Mouse (Mus musculus) hindbrain, postnatal 0 days (tissue): ENCODE measurements around the gene Spata19. TPM values are rescaled to one million over a fixed set of nuclear protein-coding genes. Genes with fewer than 3 reads are reported as not detected.

Source experiments
- ATAC-seq: fragments of 200-750 bp; cut with Nextera tagmentation; 2 replicates; pipeline ENCODE4 v1.8.0; 2017; ENCODE audit warnings: mild to moderate bottlenecking, moderate TSS enrichment, moderate library complexity
- DNase-seq: peaks from one replicate; pipeline ENCODE4 v3.0.0-alpha.2; 2015; ENCODE audit warnings: low spot score
- H3K27ac ChIP-seq: fragments of 300-500 bp; sonication (generic); 2 replicates; pipeline ENCODE4 v1.5.1; 2014; ENCODE audit warnings: mild to moderate bottlenecking
- H3K27me3 ChIP-seq: fragments of 300-500 bp; sonication (generic); 2 replicates; pipeline ENCODE4 v1.6.1; 2014; ENCODE audit warnings: low read length, mixed read lengths; ENCODE audit not compliant: insufficient read depth
- H3K36me3 ChIP-seq: fragments of 300-500 bp; sonication (generic); 2 replicates; pipeline ENCODE4 v1.6.1; 2014; ENCODE audit warnings: low read length, mixed read lengths; ENCODE audit not compliant: insufficient read depth
- H3K4me1 ChIP-seq: fragments of 300-500 bp; sonication (generic); 2 replicates; pipeline ENCODE4 v1.6.1; 2014; ENCODE audit warnings: antibody characterized with exemption, low read length, mixed read lengths; ENCODE audit not compliant: insufficient read depth
- H3K4me2 ChIP-seq: fragments of 300-500 bp; sonication (generic); 2 replicates; pipeline ENCODE4 v1.6.1; 2014; ENCODE audit warnings: low read depth, mild to moderate bottlenecking, low read length, moderate library complexity, mixed read lengths
- H3K4me3 ChIP-seq: fragments of 300-500 bp; sonication (generic); 2 replicates; pipeline ENCODE4 v1.5.1; 2014; ENCODE audit warnings: low read length
- H3K9ac ChIP-seq: fragments of 300-500 bp; sonication (generic); replicated peaks from 2 replicates; pipeline ENCODE4 v1.6.1; 2014; ENCODE audit warnings: mild to moderate bottlenecking, low read length, moderate library complexity, mixed read lengths
- H3K9me3 ChIP-seq: fragments of 300-500 bp; sonication (generic); 2 replicates; pipeline ENCODE4 v1.6.1; 2016; ENCODE audit warnings: low read length, mixed read lengths
- CTCF ChIP-seq: IDR thresholded peaks from 2 replicates; pipeline ENCODE4 v1.5.1; 2016; ENCODE audit warnings: antibody characterized with exemption, control low read depth, low read depth
- WGBS: fragments of 180-500 bp; shearing (Covaris S2); extraction: QIAGEN DNeasy Blood & Tissue Kit; methylation state at CpG from one replicate; pipeline ENCODE4 v1.1.7; 2014; 5-methylcytosine and 5-hydroxymethylcytosine counted together
- polyA plus RNA-seq: library from polyadenylated mRNA; unstranded; fragments of >200 nt; fragmentation: Nextera tagmentation; extraction: Ambion mirVana; gene quantifications from 2 replicates; pipeline ENCODE4 v1.2.1, GENCODE M21; 2015
- total RNA-seq: library from RNA; depleted of rRNA; stranded (reverse); fragments of >200 nt; gene quantifications from 2 replicates; pipeline ENCODE4 v1.2.3, GENCODE M21; 2014; rRNA removed

The Spata19 gene
- total RNA-seq (not detected in 2 replicates), polyA plus RNA-seq (0.40 TPM in 1 of 2 replicates, not detected in the other)

- Histone ChIP-seq H3K27ac (no peak within 1 kb of the TSS), H3K4me3 (no peak within 1 kb of the TSS), H3K4me2 (no peak within 1 kb of the TSS), H3K9me3 (no peaks in the 10 kb centered on the region), H3K36me3 (no peaks in the 10 kb centered on the region), H3K4me1 (no peaks in the 10 kb centered on the region), H3K27me3 (no peaks in the 10 kb centered on the region), H3K9ac (no peak within 1 kb of the TSS)
- DNase-seq (no peak), ATAC-seq (no peak)
- 78% methylated on average over 3 of the region's 3 CpGs for WGBS
- TF ChIP-seq CTCF: no peak
Measured at GRCm38 (mm10) chr9:27396500-27396899, at the start of gene Spata19. Spata19 (plus strand) TSS chr9:27396800.

- DNase-seq: no peak
- WGBS: 75% methylated on average over 7 of the region's 7 CpGs
- ATAC-seq: no peak
- H3K27me3 ChIP-seq: no peaks in the 10 kb centered on the region
- no peaks in the 10 kb centered on the region for H3K9me3 ChIP-seq
- TF ChIP-seq CTCF: no peak
- H3K4me1 ChIP-seq: no peaks in the 10 kb centered on the region
- no peak overlapping the region for H3K4me3 ChIP-seq
- H3K36me3 ChIP-seq: peaks cover under 1% of the 10 kb centered on the region; the same call in 1 of the 2 replicates
- no peak overlapping the region for H3K4me2 ChIP-seq
- no peak overlapping the region for H3K9ac ChIP-seq
- no peak overlapping the region for H3K27ac ChIP-seq
Measured at GRCm38 (mm10) chr9:27353082-27353481, 43.5 kb upstream of the Spata19 start.

- ATAC-seq: no peak
- H3K4me1 ChIP-seq: no peaks in the 10 kb centered on the region
- no peak overlapping the region for H3K27ac ChIP-seq
- no peaks in the 10 kb centered on the region for H3K36me3 ChIP-seq
- no peak overlapping the region for H3K9ac ChIP-seq
- WGBS: 92% methylated on average over 6 of the region's 6 CpGs
- no peak for TF ChIP-seq CTCF
- no peaks in the 10 kb centered on the region for H3K27me3 ChIP-seq
- no peak for DNase-seq
- H3K9me3 ChIP-seq: no peaks in the 10 kb centered on the region
- H3K4me3 ChIP-seq: no peak overlapping the region
- no peak overlapping the region for H3K4me2 ChIP-seq
Measured at GRCm38 (mm10) chr9:27357893-27358292, 38.7 kb upstream of the Spata19 start.

GRCm38 (mm10) chr9:27367231-27367630 lies 29.4 kb upstream of the Spata19 start:
- H3K36me3 ChIP-seq: no peaks in the 10 kb centered on the region
- 65% methylated on average over 2 of the region's 2 CpGs for WGBS
- H3K9me3 ChIP-seq: no peaks in the 10 kb centered on the region
- DNase-seq (no peak), ATAC-seq (no peak)
- no peak for TF ChIP-seq CTCF
- no peak overlapping the region for H3K9ac ChIP-seq
- no peak overlapping the region for H3K4me2 ChIP-seq
- H3K4me1 ChIP-seq: no peaks in the 10 kb centered on the region
- no peak overlapping the region for H3K27ac ChIP-seq
- H3K4me3 ChIP-seq: no peak overlapping the region
- H3K27me3 ChIP-seq: no peaks in the 10 kb centered on the region

GRCm38 (mm10) chr9:27369108-27369507 lies 27.5 kb upstream of the Spata19 start:
- H3K4me3 ChIP-seq: no peak overlapping the region
- H3K9me3 ChIP-seq: no peaks in the 10 kb centered on the region
- 52% methylated on average over 2 of the region's 2 CpGs for WGBS
- ATAC-seq: no peak
- no peak overlapping the region for H3K27ac ChIP-seq
- no peak for TF ChIP-seq CTCF
- no peaks in the 10 kb centered on the region for H3K4me1 ChIP-seq
- DNase-seq: peak; percentile 11
- no peaks in the 10 kb centered on the region for H3K36me3 ChIP-seq
- no peaks in the 10 kb centered on the region for H3K27me3 ChIP-seq
- H3K9ac ChIP-seq: no peak overlapping the region
- no peak overlapping the region for H3K4me2 ChIP-seq

- TF ChIP-seq CTCF: no peak
- ATAC-seq (no peak), DNase-seq (no peak)
- Histone ChIP-seq H3K27me3 (no peaks in the 10 kb centered on the region), H3K36me3 (no peaks in the 10 kb centered on the region), H3K9me3 (no peaks in the 10 kb centered on the region), H3K9ac (no peak overlapping the region), H3K4me3 (no peak overlapping the region), H3K27ac (no peak overlapping the region), H3K4me2 (no peak overlapping the region), H3K4me1 (no peaks in the 10 kb centered on the region)
- 81% methylated on average over 1 of the region's 1 CpGs for WGBS
Measured at GRCm38 (mm10) chr9:27375746-27376145, 20.9 kb upstream of the Spata19 start.

- Histone ChIP-seq H3K36me3 (no peaks in the 10 kb centered on the region), H3K4me2 (no peak overlapping the region), H3K9ac (no peak overlapping the region), H3K27me3 (no peaks in the 10 kb centered on the region), H3K27ac (no peak overlapping the region), H3K4me1 (no peaks in the 10 kb centered on the region), H3K4me3 (no peak overlapping the region), H3K9me3 (no peaks in the 10 kb centered on the region; the same call in 1 of the 2 replicates)
- no peak for ATAC-seq
- no peak for TF ChIP-seq CTCF
- no peak for DNase-seq
- WGBS: 75% methylated on average over 3 of the region's 3 CpGs
Measured at GRCm38 (mm10) chr9:27386951-27387350, 9.6 kb upstream of the Spata19 start.
